Mouse (Mus musculus) cortical plate, adult 2 months (tissue): Measurements from ENCODE around the gene Robo1. TPM values are rescaled to one million over a fixed set of nuclear protein-coding genes. Genes with fewer than 3 reads are reported as not detected.

ENCODE experiments used
- H3K27ac ChIP-seq: fragments of 200-500 bp; 2 replicates; pipeline ENCODE4 v1.5.1; 2012; ENCODE audit warnings: low read length, control low read depth, inconsistent platforms; ENCODE audit not compliant: insufficient read depth
- H3K4me1 ChIP-seq: fragments of 200-500 bp; 2 replicates; pipeline ENCODE4 v1.6.1; 2011; ENCODE audit warnings: low read length; ENCODE audit not compliant: control insufficient read depth, insufficient read depth
- H3K4me3 ChIP-seq: fragments of 200-500 bp; 2 replicates; pipeline ENCODE4 v1.5.1; 2011; ENCODE audit warnings: mild to moderate bottlenecking, low read length, control low read depth; ENCODE audit not compliant: insufficient read depth
- CTCF ChIP-seq: fragments of 200-500 bp; IDR thresholded peaks from 2 replicates; pipeline ENCODE4 v1.5.1; 2011; ENCODE audit warnings: mild to moderate bottlenecking, control low read depth, low read length; ENCODE audit not compliant: insufficient read depth; ENCODE audit errors: extremely low read depth
- POLR2A ChIP-seq: fragments of 200-500 bp; IDR thresholded peaks from 2 replicates; pipeline ENCODE4 v1.6.1; 2011; ENCODE audit warnings: mild to moderate bottlenecking, low read length, control low read depth; ENCODE audit not compliant: insufficient read depth; ENCODE audit errors: extremely low read depth
- polyA plus RNA-seq: library from polyadenylated mRNA; depleted of rRNA; stranded (reverse); fragments of >200 nt; gene quantifications from 2 replicates; pipeline ENCODE4 v1.2.3, GENCODE M21; 2012

The Robo1 gene
- polyA plus RNA-seq, 1 experiment: 14.1 TPM

- Histone ChIP-seq H3K4me3 (no peak overlapping the region), H3K27ac (no peak overlapping the region), H3K4me1 (no peaks in the 10 kb centered on the region)
- TF ChIP-seq POLR2A: no peak
- TF ChIP-seq CTCF: no peak
Observed at GRCm38 (mm10) chr16:72584454-72585159, 276.5 kb downstream of the Robo1 start.

GRCm38 (mm10) chr16:72585160-72585813 lies 277.2 kb downstream of the Robo1 start:
- Histone ChIP-seq H3K4me3 (no peak overlapping the region), H3K4me1 (no peaks in the 10 kb centered on the region), H3K27ac (no peak overlapping the region)
- no peak for TF ChIP-seq CTCF
- TF ChIP-seq POLR2A: no peak

- no peak overlapping the region for H3K27ac ChIP-seq
- H3K4me3 ChIP-seq: no peak overlapping the region
- TF ChIP-seq POLR2A (no peak), CTCF (no peak)
- H3K4me1 ChIP-seq: no peaks in the 10 kb centered on the region
Observed at GRCm38 (mm10) chr16:72587376-72588072, 279.4 kb downstream of the Robo1 start.

GRCm38 (mm10) chr16:72603487-72604206 lies 295.5 kb downstream of the Robo1 start:
- H3K4me3 ChIP-seq: no peak overlapping the region
- no peaks in the 10 kb centered on the region for H3K4me1 ChIP-seq
- TF ChIP-seq CTCF (no peak), POLR2A (no peak)
- H3K27ac ChIP-seq: no peak overlapping the region

GRCm38 (mm10) chr16:72605066-72605465 lies 297.0 kb downstream of the Robo1 start:
- TF ChIP-seq POLR2A (no peak), CTCF (peak; percentile 77)
- H3K27ac ChIP-seq: no peak overlapping the region
- no peaks in the 10 kb centered on the region for H3K4me1 ChIP-seq
- H3K4me3 ChIP-seq: no peak overlapping the region

GRCm38 (mm10) chr16:72610661-72611112 lies 302.6 kb downstream of the Robo1 start:
- TF ChIP-seq POLR2A (no peak), CTCF (no peak)
- no peak overlapping the region for H3K27ac ChIP-seq
- no peak overlapping the region for H3K4me3 ChIP-seq
- H3K4me1 ChIP-seq: no peaks in the 10 kb centered on the region

- no peak overlapping the region for H3K4me3 ChIP-seq
- H3K4me1 ChIP-seq: no peaks in the 10 kb centered on the region
- no peak for TF ChIP-seq POLR2A
- no peak for TF ChIP-seq CTCF
- H3K27ac ChIP-seq: no peak overlapping the region
Observed at GRCm38 (mm10) chr16:72614898-72615297, 306.8 kb downstream of the Robo1 start.

- TF ChIP-seq POLR2A (no peak), CTCF (no peak)
- Histone ChIP-seq H3K4me1 (no peaks in the 10 kb centered on the region), H3K27ac (no peak overlapping the region), H3K4me3 (no peak overlapping the region)
Observed at GRCm38 (mm10) chr16:72615360-72615759, 307.3 kb downstream of the Robo1 start.

GRCm38 (mm10) chr16:72622371-72622770 lies 314.3 kb downstream of the Robo1 start:
- no peak overlapping the region for H3K27ac ChIP-seq
- TF ChIP-seq CTCF: no peak
- TF ChIP-seq POLR2A: no peak
- H3K4me1 ChIP-seq: no peaks in the 10 kb centered on the region
- no peak overlapping the region for H3K4me3 ChIP-seq

GRCm38 (mm10) chr16:72622868-72623267 lies 314.8 kb downstream of the Robo1 start:
- no peak for TF ChIP-seq POLR2A
- TF ChIP-seq CTCF: no peak
- no peaks in the 10 kb centered on the region for H3K4me1 ChIP-seq
- H3K27ac ChIP-seq: no peak overlapping the region
- H3K4me3 ChIP-seq: no peak overlapping the region
